Mouse (Mus musculus) frontal cortex, postnatal 36 days (tissue): ENCODE measurements around the gene Grb2.

Experiments used
- DNase-seq, 2 experiments: peaks; one replicate each; pipeline ENCODE4 v3.0.0; 2022; ENCODE audit warnings: low spot score in 2 of 2

Gene Grb2

DNA sequence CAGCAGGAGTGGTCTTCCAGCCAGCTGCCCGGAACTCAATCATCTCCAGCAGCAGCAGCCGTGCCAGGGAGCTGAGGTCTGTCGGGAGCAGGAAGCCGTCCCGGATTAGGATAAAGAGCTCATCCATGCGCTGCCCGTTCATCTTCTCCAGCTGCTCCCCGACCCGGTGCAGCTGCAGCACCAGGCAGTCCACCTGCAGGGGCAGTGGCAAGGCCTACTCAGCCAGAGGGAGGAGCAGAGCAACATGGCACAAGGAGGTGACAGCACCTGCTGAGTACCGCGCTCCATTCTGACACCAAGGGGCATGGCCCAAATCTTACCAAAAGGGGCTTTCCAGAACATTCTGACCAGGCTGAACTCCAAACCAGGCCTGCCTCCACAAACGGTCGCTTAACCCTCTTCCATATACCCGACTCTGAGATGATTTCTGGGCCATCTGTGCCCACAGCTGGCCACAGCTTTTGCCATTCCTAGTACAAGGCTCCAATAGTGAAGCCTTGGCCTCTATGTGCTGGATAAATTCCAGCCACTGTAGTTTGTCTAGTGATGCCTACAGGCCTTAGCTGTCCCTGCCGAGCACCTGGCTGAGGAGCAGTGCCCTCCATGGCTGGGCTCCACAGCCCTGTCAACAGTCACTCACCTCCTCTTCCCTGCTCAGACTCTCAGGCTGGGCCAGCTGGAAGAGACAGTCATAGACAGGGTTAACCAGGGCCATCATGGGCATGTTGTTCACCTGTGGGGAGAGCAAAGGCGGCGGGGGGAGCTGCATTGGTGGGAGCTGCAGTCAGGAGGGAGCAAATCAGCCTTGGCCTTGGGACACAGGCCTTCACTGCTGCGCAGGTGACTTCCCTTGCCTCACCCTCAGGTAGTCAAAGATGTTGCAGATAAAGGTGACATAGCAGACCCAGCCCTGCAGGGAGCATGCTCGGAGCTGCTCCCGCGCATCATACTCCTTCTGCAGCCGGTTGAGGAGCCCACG, 99.7 kb downstream of the Grb2 start:
- DNase-seq, result peak in 1 of 2 experiments; percentile 41

DNA sequence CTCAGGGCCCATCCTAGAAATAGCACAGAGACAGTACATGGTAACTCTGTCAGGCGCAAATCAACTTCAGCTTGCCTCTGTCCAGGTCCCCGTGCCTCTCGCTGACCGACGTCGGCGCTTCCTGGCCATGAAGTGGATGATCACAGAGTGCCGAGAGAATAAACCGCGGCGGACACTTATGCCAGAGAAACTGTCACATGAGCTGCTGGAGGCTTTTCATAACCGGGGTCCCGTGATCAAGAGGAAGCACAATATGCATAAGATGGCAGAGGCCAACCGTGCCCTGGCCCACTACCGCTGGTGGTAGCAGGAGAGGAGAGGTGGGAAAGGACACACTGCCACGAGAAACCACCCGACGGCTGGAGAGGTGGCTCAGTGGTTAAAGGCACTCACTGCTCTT, 101.7 kb downstream of the Grb2 start:
- no peak for DNase-seq

DNA sequence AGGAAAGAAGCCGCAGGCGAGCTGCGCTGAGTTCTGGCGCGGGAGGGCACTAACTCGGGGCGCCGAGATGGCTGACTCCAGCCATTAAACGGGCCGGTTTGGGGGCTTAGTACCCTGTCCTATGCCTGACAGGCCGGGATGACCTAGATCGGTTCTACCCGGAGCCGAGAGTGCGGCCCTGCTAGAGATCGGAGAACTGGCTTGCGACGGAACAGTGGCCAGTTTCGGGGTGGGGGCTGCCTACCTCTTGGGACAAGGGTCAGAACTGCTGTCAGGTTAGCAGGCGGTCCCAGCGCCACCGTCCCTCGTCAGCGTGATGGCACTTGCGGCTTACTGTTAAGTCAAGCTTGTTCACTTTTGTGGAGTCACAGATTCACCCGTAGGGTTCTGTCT, 104.1 kb downstream of the Grb2 start:
- no peak for DNase-seq

DNA sequence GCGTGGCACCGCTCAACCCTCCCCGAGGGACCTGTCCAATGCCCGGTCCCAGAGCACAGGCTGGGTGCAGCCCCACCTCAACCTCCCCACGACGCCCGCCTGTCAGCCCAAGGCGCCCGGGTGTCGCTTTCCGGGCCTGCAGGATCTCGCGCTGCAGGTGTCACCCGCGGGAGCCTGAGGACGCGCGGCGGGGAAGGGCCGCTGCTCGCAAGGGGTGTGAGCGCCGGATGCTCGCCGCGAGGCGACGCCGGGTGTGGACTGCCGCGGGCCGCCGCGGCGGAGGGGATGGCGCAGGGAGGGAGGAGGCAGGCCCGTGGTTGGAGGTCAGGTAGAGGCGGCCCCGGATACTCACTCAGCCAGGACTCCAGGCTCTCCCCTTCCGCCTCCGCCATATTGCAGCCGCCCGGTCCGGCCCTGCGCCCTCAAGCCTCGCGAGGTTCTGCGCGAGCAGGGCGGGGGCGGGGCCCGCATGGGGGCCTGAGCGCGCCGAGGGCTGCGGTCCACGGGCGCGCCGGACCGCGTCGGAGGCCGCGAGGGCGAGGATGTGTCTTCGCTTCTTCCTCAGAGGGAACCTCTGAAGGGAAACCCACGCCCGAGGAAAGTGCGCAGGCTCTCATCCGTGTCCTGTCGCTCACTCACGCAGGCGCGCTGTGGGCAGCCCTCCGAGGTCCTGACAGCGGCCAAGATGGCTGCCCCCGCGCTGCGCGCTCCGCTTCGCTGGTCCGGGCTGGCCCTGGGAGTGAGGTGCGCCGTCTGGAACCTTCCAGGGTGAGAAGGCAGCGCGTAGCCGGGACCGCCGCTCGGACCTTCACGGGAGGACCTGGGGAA, 104.7 kb downstream of the Grb2 start, which contains the start of the genes Mrps7 and Gga3:
TSS of gene Mrps7 (plus strand) at position 450 of the 828 bp plus-strand sequence.
TSS of gene Gga3 (minus strand) at position 576 of the 828 bp plus-strand sequence.
- DNase-seq, result peak; percentile 86 to 88

DNA sequence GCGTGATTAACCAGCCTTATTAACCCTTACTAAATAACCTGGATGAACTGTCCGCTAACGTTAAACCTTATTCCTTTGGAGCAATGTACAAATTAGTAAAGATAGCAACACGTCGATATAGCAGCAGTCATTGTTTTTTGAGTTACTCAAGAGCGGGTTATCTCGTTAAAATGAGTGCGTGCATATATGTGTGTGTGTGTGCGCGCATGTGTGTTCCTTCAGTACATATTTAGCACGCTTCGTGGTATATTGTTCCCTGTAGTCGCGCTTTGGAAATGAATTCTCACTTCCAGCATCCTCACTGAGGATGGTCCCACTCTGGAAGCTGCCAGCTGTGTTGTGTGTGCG, 105.3 kb downstream of the Grb2 start:
- DNase-seq, result no peak

DNA sequence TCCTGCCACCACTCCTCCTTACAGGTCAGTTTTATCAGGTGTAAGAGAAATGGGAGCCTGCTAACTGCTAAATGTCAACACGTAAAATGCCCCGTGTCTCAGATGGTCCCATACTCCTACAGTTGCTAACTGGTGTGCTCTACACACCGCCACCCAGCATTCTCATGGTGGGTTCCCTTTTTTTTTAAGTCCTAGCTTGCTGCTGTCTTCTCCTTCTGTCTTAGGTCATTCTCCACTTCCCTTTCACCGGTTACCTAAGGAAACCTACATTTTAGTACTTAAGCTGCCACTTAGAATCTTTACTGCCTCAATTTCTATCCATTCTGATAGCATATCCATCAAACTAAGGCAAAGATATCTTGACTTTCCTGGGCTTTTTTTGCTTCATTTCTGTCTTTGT, 107.2 kb downstream of the Grb2 start:
- DNase-seq, result no peak

DNA sequence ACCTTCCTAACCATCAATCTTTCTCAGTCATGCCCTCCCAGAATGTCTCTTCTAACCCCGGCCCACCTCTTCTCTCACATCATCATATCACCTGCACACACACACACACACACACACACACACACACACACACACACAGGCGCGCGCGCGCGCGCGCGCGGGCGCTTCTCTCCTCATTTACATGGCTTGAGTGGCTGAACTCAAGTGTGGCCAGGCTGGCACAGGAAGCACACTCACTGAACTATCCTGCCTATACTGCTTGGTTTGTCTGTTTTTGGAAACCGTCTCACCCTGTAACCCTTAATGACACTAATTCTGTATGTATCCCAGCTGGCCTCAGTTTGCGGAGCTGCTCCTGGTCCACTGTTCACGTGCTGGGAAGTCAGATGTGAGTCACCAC, 107.7 kb downstream of the Grb2 start:
- DNase-seq, result no peak

DNA sequence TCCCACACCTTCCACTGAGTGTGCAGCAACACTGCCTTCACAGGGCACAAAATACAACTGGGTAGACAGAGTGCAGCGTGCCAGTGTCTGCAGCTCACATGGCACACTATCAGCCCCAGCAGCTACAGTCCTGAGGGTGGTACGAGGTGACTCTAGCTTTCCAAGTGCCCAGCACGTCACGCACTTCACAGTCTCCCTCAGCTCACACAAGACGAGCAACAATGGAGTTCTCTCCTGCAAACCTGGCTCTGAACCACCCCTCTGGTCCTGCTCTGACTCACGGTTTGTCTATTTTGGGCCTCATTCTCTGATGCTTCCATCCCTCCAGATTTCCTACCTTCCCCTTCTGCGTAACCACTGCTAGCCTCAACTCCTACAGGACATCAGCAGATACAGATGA, 108.7 kb downstream of the Grb2 start:
- DNase-seq, result peak in 1 of 2 experiments; percentile 25

DNA sequence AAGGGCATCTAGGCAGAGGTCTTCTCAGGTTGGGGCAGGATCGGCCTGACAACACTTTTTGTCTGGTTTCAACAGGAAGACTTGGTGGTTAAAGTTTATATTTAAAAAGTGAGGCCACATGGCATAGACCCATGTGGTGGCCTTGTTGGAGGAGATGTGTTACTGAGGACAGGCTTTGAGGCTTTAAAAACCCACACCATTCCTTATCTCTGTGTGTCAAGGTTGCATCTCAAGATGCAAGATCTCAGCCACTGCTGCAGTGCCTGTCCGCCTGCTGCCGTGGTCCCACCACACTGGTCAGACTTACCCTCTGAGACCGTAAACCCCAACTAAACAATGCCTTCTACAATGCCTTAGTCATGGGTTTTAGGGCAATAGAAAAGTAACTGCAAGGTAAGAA, 110.1 kb downstream of the Grb2 start:
- DNase-seq, result no peak

DNA sequence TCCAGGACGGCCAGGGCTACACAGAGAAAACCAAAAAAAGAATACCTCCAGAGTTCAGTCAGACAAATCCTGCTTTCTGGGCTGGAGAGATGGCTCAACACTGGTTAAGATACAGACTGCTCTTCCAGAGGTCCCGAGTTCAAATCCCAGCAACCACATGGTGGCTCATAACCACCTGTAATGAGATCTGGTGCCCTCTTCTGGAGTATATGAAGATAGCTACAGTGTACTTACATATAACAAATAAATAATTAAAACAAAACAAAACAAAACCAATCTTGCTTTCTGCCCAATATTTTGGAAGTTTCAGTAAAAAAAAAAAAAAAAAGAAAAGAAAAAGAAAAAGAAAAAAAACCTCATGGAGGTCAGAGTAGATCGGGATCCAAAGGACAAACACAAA, 113.2 kb downstream of the Grb2 start:
- DNase-seq, result no peak
